Mouse (Mus musculus) midbrain, embryonic 11.5 days (tissue): ENCODE results near the gene Mcoln1. TPM values are rescaled to one million over a fixed set of nuclear protein-coding genes. Genes with fewer than 3 reads are reported as not detected.

Experiments used
- ATAC-seq: fragments of 200-750 bp; cut with Nextera tagmentation; 2 replicates; pipeline ENCODE4 v1.8.0; 2017; ENCODE audit warnings: moderate TSS enrichment, moderate library complexity; ENCODE audit not compliant: low FRiP score
- DNase-seq: peaks from one replicate; pipeline ENCODE4 v3.0.0; 2015; ENCODE audit warnings: low spot score; ENCODE audit errors: missing footprints
- H3K27ac ChIP-seq: fragments of 300-500 bp; sonication (generic); 2 replicates; pipeline ENCODE4 v1.5.1; 2014; ENCODE audit warnings: low read depth, low read length
- H3K27me3 ChIP-seq: fragments of 300-500 bp; sonication (generic); 2 replicates; pipeline ENCODE4 v1.6.1; 2014; ENCODE audit warnings: mild to moderate bottlenecking, low read length, moderate library complexity, mixed read lengths; ENCODE audit not compliant: control insufficient read depth, insufficient read depth
- H3K36me3 ChIP-seq: fragments of 300-500 bp; sonication (generic); 2 replicates; pipeline ENCODE4 v1.6.1; 2014; ENCODE audit warnings: mild to moderate bottlenecking, low read length, moderate library complexity, mixed read lengths; ENCODE audit not compliant: control insufficient read depth, insufficient read depth
- H3K4me1 ChIP-seq: fragments of 300-500 bp; sonication (generic); 2 replicates; pipeline ENCODE4 v1.6.1; 2014; ENCODE audit warnings: low read length; ENCODE audit not compliant: control insufficient read depth, insufficient read depth
- H3K4me2 ChIP-seq: fragments of 300-500 bp; sonication (generic); 2 replicates; pipeline ENCODE4 v1.6.1; 2014; ENCODE audit warnings: mild to moderate bottlenecking, moderate library complexity
- H3K4me3 ChIP-seq: fragments of 300-500 bp; sonication (generic); 2 replicates; pipeline ENCODE4 v1.5.1; 2014; ENCODE audit warnings: low read depth, low read length
- H3K9ac ChIP-seq: fragments of 300-500 bp; sonication (generic); 2 replicates; pipeline ENCODE4 v1.6.1; 2014; ENCODE audit warnings: low read length
- H3K9me3 ChIP-seq: fragments of 300-500 bp; sonication (generic); 2 replicates; pipeline ENCODE4 v1.6.1; 2016; ENCODE audit warnings: low read length; ENCODE audit not compliant: control insufficient read depth
- WGBS: fragments of 180-500 bp; shearing (Covaris S2); extraction: QIAGEN DNeasy Blood & Tissue Kit; methylation state at CpG from one replicate; pipeline ENCODE4 v1.1.7; 2014; 5-methylcytosine and 5-hydroxymethylcytosine counted together
- polyA plus RNA-seq: library from polyadenylated mRNA; unstranded; fragments of >200 nt; fragmentation: Nextera tagmentation; extraction: Ambion mirVana; gene quantifications from 2 replicates; pipeline ENCODE4 v1.2.1, GENCODE M21; 2014

The Mcoln1 gene
- polyA plus RNA-seq, 1 experiment from 2014 or later: 47.5 TPM

- H3K4me1 ChIP-seq: no peaks in the 10 kb centered on the region
- 96% methylated on average over 9 of the region's 9 CpGs for WGBS
- DNase-seq (no peak), ATAC-seq (0 out of 2 replicates have a peak, but pooled peaks have one; percentile 7)
- no peak overlapping the region for H3K9ac ChIP-seq
- no peaks in the 10 kb centered on the region for H3K27me3 ChIP-seq
- no peaks in the 10 kb centered on the region for H3K9me3 ChIP-seq
- H3K4me3 ChIP-seq: no peak overlapping the region
- H3K27ac ChIP-seq: no peak overlapping the region
- no peak overlapping the region for H3K4me2 ChIP-seq
- no peaks in the 10 kb centered on the region for H3K36me3 ChIP-seq
These were observed 36.7 kb downstream of the Mcoln1 start for GRCm38 (mm10) chr8:3536940-3537339.

GRCm38 (mm10) chr8:3537666-3538065 is 37.4 kb downstream of the Mcoln1 start:
- H3K4me2 ChIP-seq: no peak overlapping the region
- DNase-seq (no peak), ATAC-seq (0 out of 2 replicates have a peak, but pooled peaks have one; percentile 33)
- H3K9me3 ChIP-seq: no peaks in the 10 kb centered on the region
- no peak overlapping the region for H3K9ac ChIP-seq
- no peak overlapping the region for H3K4me3 ChIP-seq
- H3K27me3 ChIP-seq: no peaks in the 10 kb centered on the region
- 95% methylated on average over 25 of the region's 26 CpGs for WGBS
- H3K4me1 ChIP-seq: no peaks in the 10 kb centered on the region
- no peaks in the 10 kb centered on the region for H3K36me3 ChIP-seq
- no peak overlapping the region for H3K27ac ChIP-seq

GRCm38 (mm10) chr8:3539146-3539545 is 38.9 kb downstream of the Mcoln1 start:
- Histone ChIP-seq H3K36me3 (peaks cover 2% of the 10 kb centered on the region; the same call in 1 of the 2 replicates), H3K9me3 (no peaks in the 10 kb centered on the region), H3K4me2 (no peak overlapping the region), H3K4me3 (no peak overlapping the region), H3K4me1 (no peaks in the 10 kb centered on the region), H3K27me3 (no peaks in the 10 kb centered on the region), H3K9ac (no peak overlapping the region), H3K27ac (no peak overlapping the region)
- WGBS: 85% methylated on average over 7 of the region's 7 CpGs
- DNase-seq: no peak
- ATAC-seq: no peak

- ATAC-seq (no peak), DNase-seq (no peak)
- H3K4me1 ChIP-seq: no peaks in the 10 kb centered on the region
- no peaks in the 10 kb centered on the region for H3K9me3 ChIP-seq
- peaks cover 3% of the 10 kb centered on the region; the same call in 1 of the 2 replicates for H3K36me3 ChIP-seq
- no peak overlapping the region for H3K27ac ChIP-seq
- H3K27me3 ChIP-seq: no peaks in the 10 kb centered on the region
- no peak overlapping the region for H3K4me3 ChIP-seq
- H3K9ac ChIP-seq: no peak overlapping the region
- 93% methylated on average over 4 of the region's 4 CpGs for WGBS
- no peak overlapping the region for H3K4me2 ChIP-seq
These were observed 39.8 kb downstream of the Mcoln1 start for GRCm38 (mm10) chr8:3540076-3540475.

GRCm38 (mm10) chr8:3546511-3546910 is 46.3 kb downstream of the Mcoln1 start:
- no peaks in the 10 kb centered on the region for H3K4me1 ChIP-seq
- ATAC-seq (no peak), DNase-seq (no peak)
- no peaks in the 10 kb centered on the region for H3K9me3 ChIP-seq
- H3K4me2 ChIP-seq: no peak overlapping the region
- 89% methylated on average over 2 of the region's 2 CpGs for WGBS
- no peak overlapping the region for H3K9ac ChIP-seq
- H3K36me3 ChIP-seq: peaks cover 3% of the 10 kb centered on the region; the same call in 1 of the 2 replicates
- no peak overlapping the region for H3K4me3 ChIP-seq
- H3K27me3 ChIP-seq: no peaks in the 10 kb centered on the region
- H3K27ac ChIP-seq: no peak overlapping the region

- 89% methylated on average over 1 of the region's 1 CpGs for WGBS
- ATAC-seq: no peak
- Histone ChIP-seq H3K4me3 (no peak overlapping the region), H3K4me1 (no peaks in the 10 kb centered on the region), H3K9ac (no peak overlapping the region), H3K4me2 (no peak overlapping the region), H3K9me3 (no peaks in the 10 kb centered on the region), H3K27ac (no peak overlapping the region), H3K27me3 (no peaks in the 10 kb centered on the region), H3K36me3 (no peaks in the 10 kb centered on the region)
- DNase-seq: no peak
These were observed 52.0 kb downstream of the Mcoln1 start for GRCm38 (mm10) chr8:3552240-3552639.

GRCm38 (mm10) chr8:3556114-3556513 is 55.9 kb downstream of the Mcoln1 start:
- 58% methylated on average over 4 of the region's 4 CpGs for WGBS
- Histone ChIP-seq H3K27ac (no peak overlapping the region), H3K9me3 (no peaks in the 10 kb centered on the region), H3K9ac (no peak overlapping the region), H3K4me1 (no peaks in the 10 kb centered on the region), H3K27me3 (no peaks in the 10 kb centered on the region), H3K36me3 (no peaks in the 10 kb centered on the region), H3K4me3 (no peak overlapping the region), H3K4me2 (no peak overlapping the region)
- DNase-seq: no peak
- ATAC-seq: peak; percentile 88

Other genes starting within 250 kb of the Mcoln1 start
- gene Insr, start 220.8 kb upstream of the Mcoln1 start, polyA plus RNA-seq: 31.5 and 31.7 TPM in 2 replicates
- gene A430078G23Rik, start 147.0 kb upstream of the Mcoln1 start, polyA plus RNA-seq: not detected in 2 replicates
- 9.7 and 10.1 TPM in 2 replicates for gene Arhgef18, start 107.5 kb upstream of the Mcoln1 start, polyA plus RNA-seq
- gene Pex11g, start 32.8 kb upstream of the Mcoln1 start, polyA plus RNA-seq: 1.8 and 2.8 TPM in 2 replicates
- 0.23 TPM in 1 of 2 replicates, not detected in the other for gene Tex45, start 29.6 kb upstream of the Mcoln1 start, polyA plus RNA-seq
- 30.2 and 31.3 TPM in 2 replicates for gene Zfp358, start 7.3 kb upstream of the Mcoln1 start, polyA plus RNA-seq
- gene Pnpla6, start 14.9 kb downstream of the Mcoln1 start, polyA plus RNA-seq: 15.6 and 15.8 TPM in 2 replicates
- 6.3 and 8.1 TPM in 2 replicates for gene C330021F23Rik, start 67.5 kb downstream of the Mcoln1 start, polyA plus RNA-seq
- gene Camsap3, start 86.8 kb downstream of the Mcoln1 start, polyA plus RNA-seq: 11.3 and 11.9 TPM in 2 replicates
- gene Xab2, start 120.9 kb downstream of the Mcoln1 start, polyA plus RNA-seq: 58.6 and 63.8 TPM in 2 replicates
- 96.9 and 113 TPM in 2 replicates for gene Pet100, start 121.1 kb downstream of the Mcoln1 start, polyA plus RNA-seq
- 0.23 TPM in 1 of 2 replicates, not detected in the other for gene Pcp2, start 125.1 kb downstream of the Mcoln1 start, polyA plus RNA-seq
- 16.7 and 18.1 TPM in 2 replicates for gene Stxbp2, start 130.5 kb downstream of the Mcoln1 start, polyA plus RNA-seq
- 0.15 TPM in 1 of 2 replicates, not detected in the other for gene Retn, start 155.3 kb downstream of the Mcoln1 start, polyA plus RNA-seq
- 0.20 and 0.28 TPM in 2 replicates for gene Mcemp1, start 165.3 kb downstream of the Mcoln1 start, polyA plus RNA-seq
- gene Fcor, start 171.9 kb downstream of the Mcoln1 start, polyA plus RNA-seq: 5.4 and 6.8 TPM in 2 replicates
- 41.0 and 43.3 TPM in 2 replicates for gene Trappc5, start 175.8 kb downstream of the Mcoln1 start, polyA plus RNA-seq
- gene Fcer2a, start 193.7 kb downstream of the Mcoln1 start, polyA plus RNA-seq: 0.11 and 0.27 TPM in 2 replicates
- not detected in 2 replicates for gene Clec4g, start 220.2 kb downstream of the Mcoln1 start, polyA plus RNA-seq
- gene Cd209a, start 248.5 kb downstream of the Mcoln1 start, polyA plus RNA-seq: not detected in 2 replicates